Mouse (Mus musculus) left cerebral cortex, postnatal 14 days (tissue): Measurements from ENCODE around the gene Smim27. TPM values are rescaled to one million over a fixed set of nuclear protein-coding genes. Genes with fewer than 3 reads are reported as not detected.
"Not testable (repeated sequence)": the region's sequence is repeated elsewhere in the genome, so short reads cannot be mapped to it uniquely, and the experiment has no call there.

Experiments
- DNase-seq, 2 experiments: peaks; one replicate each; pipeline ENCODE4 v3.0.0; 2021 to 2022; ENCODE audit warnings: low spot score in 2 of 2, mixed read lengths in 1 of 2
- intact Hi-C: fragments of 180-260 bp; cut with DNase I; formaldehyde crosslinking; loops from one replicate; pipeline ENCODE4 v1.15.1; 2025
- total RNA-seq, 2 experiments: library from RNA; stranded (reverse); gene quantifications; 2 replicates each; pipeline ENCODE4 v1.2.3; 2021

Gene Smim27
- total RNA-seq, 2 experiments from 2014 or later = 10.5 to 11.6 TPM

DNA sequence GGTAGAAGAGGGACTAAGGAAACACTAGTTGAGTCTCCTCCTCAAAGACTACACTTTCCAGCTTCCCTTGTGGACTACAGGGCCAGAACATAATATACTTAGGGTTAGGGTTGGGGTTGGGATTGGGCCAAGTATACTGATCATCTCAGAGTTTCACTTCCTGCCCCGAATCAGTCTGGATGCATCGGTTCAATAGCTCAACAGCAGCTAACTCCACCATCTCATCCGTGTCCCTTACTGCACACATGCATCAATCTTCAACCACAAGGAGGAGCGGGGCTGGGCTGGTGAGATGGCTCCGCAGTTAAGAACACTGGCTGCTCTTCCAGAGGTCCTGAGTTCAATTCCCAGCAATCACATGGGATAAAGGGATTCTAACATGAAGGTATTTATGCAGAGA lies 18.4 kb upstream of the Smim27 start:
- intact Hi-C loops = no loop called here
- DNase-seq = no peak

- no peak for DNase-seq
- intact Hi-C loops = no loop called here
Measured at GRCm38 (mm10) chr4:40253766-40254165, 15.6 kb upstream of the Smim27 start.

- intact Hi-C loops = no loop called here
- DNase-seq = no peak
Measured at GRCm38 (mm10) chr4:40254385-40255103, 14.8 kb upstream of the Smim27 start.

DNA sequence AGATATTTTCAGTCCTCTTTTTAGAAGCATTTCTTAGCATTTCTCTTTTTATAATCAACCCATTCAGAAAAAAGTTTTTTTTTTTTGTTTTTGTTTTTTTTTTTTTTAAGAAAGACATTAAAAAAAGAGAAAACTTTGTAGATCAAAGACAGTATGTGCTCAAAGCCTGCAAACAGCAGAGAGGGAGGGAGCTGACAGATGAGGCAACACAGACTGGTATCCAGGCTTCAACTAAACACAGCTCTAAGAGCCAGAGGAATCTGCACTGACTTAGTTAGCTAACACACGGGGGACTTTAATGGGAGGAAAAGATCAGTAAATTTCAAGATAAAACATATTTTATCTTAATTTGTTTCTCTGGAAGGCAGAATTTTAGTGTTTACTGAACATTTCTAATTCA lies 5.1 kb upstream of the Smim27 start:
- intact Hi-C loops = no loop called here
- no peak for DNase-seq

DNA sequence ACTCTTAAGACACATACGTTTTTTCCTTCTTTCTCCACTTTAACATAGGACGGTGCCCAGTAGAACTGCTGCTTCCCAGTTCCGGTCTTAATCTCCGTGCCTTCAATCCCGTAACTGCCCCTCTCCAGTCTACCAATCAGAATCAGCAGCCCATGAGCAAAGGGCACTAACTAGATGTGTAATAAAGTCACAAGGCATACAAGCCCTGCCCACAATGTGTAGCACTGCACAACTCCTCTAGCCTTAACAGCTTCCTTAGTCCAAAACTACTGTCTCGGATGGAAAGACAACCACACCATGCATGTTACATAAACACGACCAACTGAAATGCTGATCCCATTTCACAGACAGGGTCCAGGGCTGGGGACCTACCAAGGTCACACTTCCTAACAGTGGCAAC lies 1.7 kb upstream of the Smim27 start:
- DNase-seq = peak in 1 of 2 experiments; percentile 9
- intact Hi-C loops = loop anchor here (2.0 to 5.0 kb wide), 2 partner anchors 85 to 125 kb away; partner anchors contain the start of gene Aco1

- intact Hi-C loops = loop anchor here (2.0 to 5.0 kb wide), 2 partner anchors 86 to 126 kb away; partner anchors contain the start of gene Aco1
- DNase-seq = peak; percentile 90 to 91
Measured at GRCm38 (mm10) chr4:40268204-40268813, 1.1 kb upstream of the Smim27 start.

- intact Hi-C loops = loop anchor here (2.0 to 5.0 kb wide), 2 partner anchors 87 to 126 kb away; partner anchors contain the start of gene Aco1
- DNase-seq = peak in 1 of 2 experiments; percentile 16
Measured at GRCm38 (mm10) chr4:40268835-40269234, 544 bp upstream of the Smim27 start.

DNA sequence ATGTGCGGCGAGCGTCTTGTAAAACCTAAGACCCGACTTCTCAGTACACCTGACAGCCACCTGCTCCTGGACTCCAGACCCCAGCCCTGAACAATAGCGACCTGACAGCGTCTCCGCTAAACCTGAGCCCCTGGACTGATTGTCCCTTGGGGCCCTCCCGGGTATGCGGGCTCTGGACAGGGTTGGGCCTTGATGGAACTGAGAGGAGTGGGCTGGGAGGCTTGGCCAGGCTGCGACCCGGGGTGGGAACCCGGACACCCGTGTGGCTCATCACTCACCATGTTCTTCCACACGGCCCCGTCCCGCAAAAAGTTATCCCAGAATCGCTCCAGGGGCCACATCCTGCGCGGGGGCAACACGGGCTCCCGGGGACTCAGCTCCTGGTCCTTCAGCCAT lies 9.5 kb downstream of the Smim27 start:
- intact Hi-C loops = no loop called here
- DNase-seq = no peak

DNA sequence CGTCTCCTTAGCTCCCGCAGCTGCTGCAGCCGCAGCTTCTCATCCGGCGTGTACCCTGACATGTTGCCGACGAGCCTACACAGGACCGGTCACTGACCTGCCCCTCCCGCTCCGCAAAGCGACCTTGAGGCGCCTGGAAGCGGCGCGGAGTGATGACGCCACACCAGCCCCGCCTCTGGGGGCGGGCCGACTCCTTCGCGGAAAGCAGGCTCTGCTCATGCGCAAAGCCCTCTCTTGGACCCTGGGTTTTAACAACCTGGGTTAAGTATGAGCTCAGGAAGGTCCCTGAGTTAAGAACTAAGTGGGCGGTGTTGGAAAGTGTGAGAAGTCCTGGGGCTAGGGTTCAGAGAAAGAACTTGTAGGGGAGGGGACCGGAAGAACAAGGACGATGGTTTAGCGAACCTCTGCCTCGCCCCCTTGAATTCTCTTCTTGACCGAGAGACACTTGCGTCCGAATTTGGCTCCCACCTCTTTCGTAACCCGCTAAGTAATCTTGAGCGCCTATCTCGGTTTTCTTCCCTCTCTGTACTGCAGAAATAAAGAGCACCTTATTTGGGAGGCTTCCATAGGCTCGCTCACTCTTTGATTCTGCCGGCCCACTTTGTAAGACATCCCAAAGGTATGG lies 10.0 kb downstream of the Smim27 start, which contains the start of gene Ndufb6:
Gene Ndufb6 (minus strand): TSS at position 146 of the 625 bp plus-strand sequence.
- intact Hi-C loops = no loop called here
- DNase-seq = peak; percentile 91 to 94

DNA sequence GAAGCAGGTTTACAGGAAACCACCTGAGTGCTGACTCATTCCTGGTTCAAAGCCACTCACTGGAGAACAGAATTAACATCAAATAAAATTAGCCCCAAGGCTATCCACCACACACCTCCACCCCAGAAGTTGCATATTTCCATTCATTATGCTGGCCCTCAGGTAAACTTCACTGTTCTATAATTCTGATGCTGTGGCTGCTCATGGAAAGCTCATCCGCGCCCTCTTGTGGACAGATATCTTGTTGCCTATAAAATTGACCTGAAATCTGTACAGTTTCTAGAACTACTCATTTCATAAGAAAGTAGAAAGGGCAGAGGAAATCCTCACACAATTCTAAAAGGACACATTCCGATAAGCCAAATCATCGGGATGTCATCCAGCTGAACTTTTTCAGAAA lies 16.2 kb downstream of the Smim27 start:
- intact Hi-C loops = loop anchor here (5.0 kb wide), 2 partner anchors 103 to 397 kb away; no protein-coding TSS in a partner anchor
- peak; percentile 81 to 85 for DNase-seq

DNA sequence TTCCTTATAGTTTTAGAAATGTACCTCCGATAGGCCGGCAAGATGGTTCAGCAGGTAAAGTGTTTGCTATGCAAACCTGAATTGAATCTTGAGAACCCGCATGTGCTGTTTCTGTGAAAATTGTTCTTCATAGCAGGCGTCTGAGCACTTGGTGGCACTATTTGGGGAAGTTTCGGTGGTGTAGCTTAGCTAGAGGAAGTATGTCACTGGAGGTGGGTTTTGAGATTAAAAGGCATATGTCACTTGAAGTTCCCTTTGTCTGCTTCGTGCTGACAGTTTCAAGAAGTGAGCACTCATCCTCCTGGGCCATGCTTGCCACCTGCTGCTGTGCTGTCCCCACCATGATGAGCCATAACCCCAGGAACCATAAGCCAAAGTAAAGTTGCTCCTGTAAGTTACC lies 18.0 kb downstream of the Smim27 start:
- intact Hi-C loops = loop anchor here (2.0 to 5.0 kb wide), 3 partner anchors 105 to 395 kb away; no protein-coding TSS in a partner anchor
- DNase-seq = no peak

- intact Hi-C loops = loop anchor here (5.0 kb wide), 2 partner anchors 107 to 393 kb away; no protein-coding TSS in a partner anchor
- DNase-seq = no peak
Measured at GRCm38 (mm10) chr4:40289046-40289445, 19.7 kb downstream of the Smim27 start.

GRCm38 (mm10) chr4:40291511-40291910 lies 22.1 kb downstream of the Smim27 start:
- DNase-seq = not testable (repeated sequence)

GRCm38 (mm10) chr4:40299169-40299568 lies 29.8 kb downstream of the Smim27 start:
- DNase-seq = no peak
- intact Hi-C loops = no loop called here

More at GRCm38 (mm10) chr4:40291511-40291910, 22.1 kb downstream of the Smim27 start:
- intact Hi-C loops = not testable (repeated sequence)

- intact Hi-C loops = loop anchor here (2.0 to 10.0 kb wide), 2 partner anchors 174 to 382 kb away; partner anchors contain the start of gene Tmem215
Measured at GRCm38 (mm10) chr4:40301076-40301789, 31.9 kb downstream of the Smim27 start.

GRCm38 (mm10) chr4:40302445-40303125 lies 33.2 kb downstream of the Smim27 start:
- intact Hi-C loops = loop anchor here (10.0 kb wide), 1 partner anchor 172 kb away; the partner anchor contains the start of gene Tmem215
- DNase-seq = no peak

More at GRCm38 (mm10) chr4:40301076-40301789, 31.9 kb downstream of the Smim27 start:
- DNase-seq = peak; percentile 81 to 85

DNA sequence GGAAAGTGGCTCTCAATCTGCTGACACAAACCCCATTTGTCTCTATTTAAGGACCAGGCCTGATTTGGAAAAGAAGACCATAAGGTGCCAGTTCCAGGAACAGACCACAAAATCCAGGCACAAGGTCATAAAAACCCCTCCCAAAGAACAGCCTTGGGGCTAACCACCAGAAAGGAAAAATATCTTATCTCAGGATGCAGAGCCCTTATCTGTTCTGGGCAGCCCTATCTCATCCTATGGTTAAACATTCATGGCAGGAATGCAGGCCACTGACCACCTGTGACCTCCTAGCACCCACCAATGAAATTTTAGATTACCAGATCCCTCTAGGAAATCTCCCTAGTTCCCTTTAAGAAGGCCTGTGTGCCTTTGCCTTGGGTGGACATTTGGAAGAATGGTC lies 40.3 kb downstream of the Smim27 start:
- intact Hi-C loops = loop anchor here (10.0 kb wide), 1 partner anchor 165 kb away; the partner anchor contains the start of gene Tmem215
- DNase-seq = no peak

DNA sequence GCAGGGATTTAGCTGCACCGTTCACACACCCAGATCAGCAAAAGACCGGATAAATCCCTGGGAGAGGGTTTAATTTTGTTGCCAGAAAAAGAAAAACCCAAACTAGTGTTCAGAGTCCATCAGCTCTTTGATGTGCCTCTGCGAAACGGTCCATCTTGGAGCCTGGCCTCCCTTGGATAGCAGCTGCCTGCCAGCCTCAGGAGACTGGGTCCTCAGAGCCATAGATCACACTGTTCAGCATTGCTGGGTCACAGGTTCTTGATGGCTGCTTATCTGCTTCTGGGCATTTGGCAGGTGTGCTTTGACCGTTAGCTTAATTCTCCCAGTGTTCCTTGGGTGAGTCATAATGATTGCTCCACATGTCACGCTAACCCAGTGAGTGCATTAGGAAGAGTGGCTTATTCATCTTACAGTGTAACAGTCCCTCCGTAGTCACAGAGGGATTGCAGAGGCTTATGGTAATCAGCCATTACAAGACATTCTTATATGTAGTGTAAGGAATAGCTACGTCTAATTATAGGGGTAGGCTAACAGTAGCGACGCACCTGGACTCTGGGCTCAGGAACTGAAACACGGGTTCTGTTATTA lies 41.5 kb downstream of the Smim27 start:
- no peak for DNase-seq
- intact Hi-C loops = no loop called here
